Mouse (Mus musculus): ENCODE results near the gene Platr17. TPM values are rescaled to one million over a fixed set of nuclear protein-coding genes. Genes with fewer than 3 reads are reported as not detected.

Gene Platr17
- polyA plus RNA-seq, 1 experiment from 2014 or later, result 0.55 TPM

GRCm38 (mm10) chr17:33919351-33920281, 14.7 kb downstream of the Platr17 start:
- Histone ChIP-seq H3K9me3 (ENCODE audit: low read length) (no peaks in the 10 kb centered on the region), H3K4me1 (ENCODE audit: insufficient read depth, low read depth, low read length) (peaks cover 11% of the 10 kb centered on the region; the same call in 1 of the 2 replicates), H3K4me3 (ENCODE audit: low read depth, low read length) (peak overlapping the region; percentile 75), H3K27me3 (replicated peaks; ENCODE audit: insufficient read depth, low read length) (no peaks in the 10 kb centered on the region), H3K36me3 (ENCODE audit: insufficient read depth, low read length) (peaks cover 6% of the 10 kb centered on the region; the same call in 1 of the 2 replicates), H3K27ac (ENCODE audit: low read length) (peak overlapping the region; percentile 91), H3K9ac (replicated peaks; ENCODE audit: low read depth) (peak overlapping the region; percentile 77), H3K4me2 (replicated peaks; ENCODE audit: low read depth, low read length) (peak overlapping the region; percentile 98)
- ATAC-seq (peak; percentile 57), DNase-seq (ENCODE audit: low spot score) (peak; percentile 96)
- WGBS, result 1% methylated on average over 52 of the region's 52 CpGs
- TF ChIP-seq EP300 (IDR thresholded peaks at IDR 0.05), result no peak
- TF ChIP-seq CTCF (IDR thresholded peaks at IDR 0.05), result peak; percentile 63

DNA sequence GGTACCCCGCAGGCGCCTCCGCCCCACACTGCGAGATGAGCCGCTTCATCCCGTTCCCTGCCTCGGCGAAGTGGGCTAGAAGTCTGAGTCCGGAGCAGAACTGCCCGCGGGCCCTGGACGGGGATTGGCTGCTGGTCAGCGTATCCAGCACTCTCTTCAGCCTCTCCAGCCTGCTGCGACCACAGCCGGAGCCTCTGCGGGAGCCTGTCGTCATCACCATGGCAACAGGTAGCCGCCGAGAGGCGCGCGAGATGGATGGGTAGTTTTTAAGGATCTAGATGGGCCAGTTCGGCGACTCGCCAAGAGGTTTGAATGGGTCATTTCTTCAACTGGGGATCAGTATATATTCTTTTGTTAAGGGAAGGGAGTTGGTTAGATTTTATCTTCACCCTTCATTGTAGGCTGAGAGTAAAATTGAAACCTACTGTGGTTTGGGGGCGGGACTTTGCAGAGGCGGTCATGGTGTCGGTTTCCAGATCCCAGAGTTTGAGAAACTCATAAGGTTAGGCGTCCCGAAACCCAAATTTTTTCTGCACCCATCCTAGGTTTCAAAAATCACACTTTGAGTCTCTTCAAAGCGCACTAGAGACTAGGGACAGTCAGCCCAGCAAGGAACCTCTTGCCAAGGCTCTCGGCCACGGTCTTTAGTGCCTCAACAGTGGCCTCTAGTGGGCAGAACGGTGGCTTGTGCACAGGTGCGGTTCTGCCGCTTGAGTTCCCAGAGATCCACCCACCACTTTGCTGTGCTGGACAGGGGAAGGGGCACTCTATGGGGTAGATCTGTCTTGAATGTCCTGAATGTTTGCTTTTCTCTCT, 15.6 kb downstream of the Platr17 start:
- DNase-seq (ENCODE audit: low spot score), result peak; percentile 93
- H3K9ac ChIP-seq (replicated peaks; ENCODE audit: low read depth), result peak overlapping the region; percentile 77
- no peaks in the 10 kb centered on the region for H3K27me3 ChIP-seq (replicated peaks; ENCODE audit: insufficient read depth, low read length)
- H3K4me2 ChIP-seq (replicated peaks; ENCODE audit: low read depth, low read length), result peak overlapping the region; percentile 98
- H3K27ac ChIP-seq (ENCODE audit: low read length), result peak overlapping the region; percentile 91
- TF ChIP-seq CTCF (IDR thresholded peaks at IDR 0.05) (peak; percentile 91), EP300 (IDR thresholded peaks at IDR 0.05) (no peak; the same call in 1 of the 2 replicates)
- 1% methylated on average over 36 of the region's 36 CpGs for WGBS
- peak; percentile 34 for ATAC-seq
- H3K9me3 ChIP-seq (ENCODE audit: low read length), result no peaks in the 10 kb centered on the region
- H3K4me1 ChIP-seq (ENCODE audit: insufficient read depth, low read depth, low read length), result peaks cover 6% of the 10 kb centered on the region; the same call in 1 of the 2 replicates
- H3K36me3 ChIP-seq (ENCODE audit: insufficient read depth, low read length), result peaks cover 3% of the 10 kb centered on the region; the same call in 1 of the 2 replicates
- H3K4me3 ChIP-seq (ENCODE audit: low read depth, low read length), result peak overlapping the region; percentile 75

GRCm38 (mm10) chr17:33921361-33921760, 16.4 kb downstream of the Platr17 start:
- DNase-seq (ENCODE audit: low spot score), result no peak
- H3K9ac ChIP-seq (replicated peaks; ENCODE audit: low read depth), result peak overlapping the region; percentile 12; the same call in 1 of the 2 replicates
- 83% methylated on average over 7 of the region's 7 CpGs for WGBS
- peaks cover 6% of the 10 kb centered on the region; the same call in 1 of the 2 replicates for H3K4me1 ChIP-seq (ENCODE audit: insufficient read depth, low read depth, low read length)
- H3K9me3 ChIP-seq (ENCODE audit: low read length), result no peaks in the 10 kb centered on the region
- no peak overlapping the region for H3K4me2 ChIP-seq (replicated peaks; ENCODE audit: low read depth, low read length)
- no peak for ATAC-seq
- H3K27ac ChIP-seq (ENCODE audit: low read length), result no peak overlapping the region
- no peaks in the 10 kb centered on the region for H3K27me3 ChIP-seq (replicated peaks; ENCODE audit: insufficient read depth, low read length)
- no peak for TF ChIP-seq EP300 (IDR thresholded peaks at IDR 0.05)
- TF ChIP-seq CTCF (IDR thresholded peaks at IDR 0.05), result no peak
- no peak overlapping the region for H3K4me3 ChIP-seq (ENCODE audit: low read depth, low read length)
- H3K36me3 ChIP-seq (ENCODE audit: insufficient read depth, low read length), result peaks cover 11% of the 10 kb centered on the region

DNA sequence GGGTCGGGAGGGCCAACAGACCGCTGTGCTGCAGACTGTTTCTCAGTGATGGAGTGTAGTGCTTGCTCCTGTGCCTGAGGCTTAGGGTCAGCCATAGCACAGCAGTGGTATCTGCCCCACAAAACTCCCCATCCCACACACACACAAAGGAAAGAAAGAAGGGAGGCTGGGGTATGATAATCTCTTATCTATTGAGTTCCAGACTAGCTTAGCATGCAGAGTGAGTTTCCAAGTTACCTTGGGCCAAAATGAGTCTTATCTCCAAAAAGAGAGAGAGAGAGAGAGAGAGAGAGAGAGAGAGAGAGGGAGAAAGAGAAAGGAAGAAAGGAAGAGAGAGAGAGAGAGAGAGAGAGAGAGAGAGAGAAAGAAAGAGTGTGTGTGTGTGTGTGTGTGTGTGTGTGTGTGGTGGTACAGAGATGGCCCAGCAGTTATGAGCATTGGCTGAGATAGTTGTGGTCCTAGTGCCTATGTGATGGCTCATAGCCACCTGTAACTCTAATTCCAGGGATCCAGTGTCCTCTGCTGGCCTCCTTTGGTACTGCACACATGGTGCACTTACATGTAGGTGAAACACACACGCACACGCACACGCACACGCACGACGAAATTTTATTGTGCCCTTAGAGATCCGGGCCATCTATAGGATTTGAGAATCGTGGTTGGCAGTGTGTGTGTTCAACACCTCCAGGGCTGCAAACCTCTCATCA, 19.8 kb downstream of the Platr17 start:
- ATAC-seq (no peak), DNase-seq (ENCODE audit: low spot score) (peak; percentile 37)
- H3K4me1 ChIP-seq (ENCODE audit: insufficient read depth, low read depth, low read length), result peaks cover 6% of the 10 kb centered on the region; the same call in 1 of the 2 replicates
- TF ChIP-seq EP300 (IDR thresholded peaks at IDR 0.05) (no peak), CTCF (IDR thresholded peaks at IDR 0.05) (peak; percentile 76)
- no peak overlapping the region for H3K4me2 ChIP-seq (replicated peaks; ENCODE audit: low read depth, low read length)
- WGBS, result 85% methylated on average over 10 of the region's 10 CpGs
- H3K9me3 ChIP-seq (ENCODE audit: low read length), result no peaks in the 10 kb centered on the region
- H3K27me3 ChIP-seq (replicated peaks; ENCODE audit: insufficient read depth, low read length), result no peaks in the 10 kb centered on the region
- H3K4me3 ChIP-seq (ENCODE audit: low read depth, low read length), result no peak overlapping the region
- no peak overlapping the region for H3K27ac ChIP-seq (ENCODE audit: low read length)
- H3K36me3 ChIP-seq (ENCODE audit: insufficient read depth, low read length), result peaks cover 11% of the 10 kb centered on the region
- no peak overlapping the region for H3K9ac ChIP-seq (replicated peaks; ENCODE audit: low read depth)

DNA sequence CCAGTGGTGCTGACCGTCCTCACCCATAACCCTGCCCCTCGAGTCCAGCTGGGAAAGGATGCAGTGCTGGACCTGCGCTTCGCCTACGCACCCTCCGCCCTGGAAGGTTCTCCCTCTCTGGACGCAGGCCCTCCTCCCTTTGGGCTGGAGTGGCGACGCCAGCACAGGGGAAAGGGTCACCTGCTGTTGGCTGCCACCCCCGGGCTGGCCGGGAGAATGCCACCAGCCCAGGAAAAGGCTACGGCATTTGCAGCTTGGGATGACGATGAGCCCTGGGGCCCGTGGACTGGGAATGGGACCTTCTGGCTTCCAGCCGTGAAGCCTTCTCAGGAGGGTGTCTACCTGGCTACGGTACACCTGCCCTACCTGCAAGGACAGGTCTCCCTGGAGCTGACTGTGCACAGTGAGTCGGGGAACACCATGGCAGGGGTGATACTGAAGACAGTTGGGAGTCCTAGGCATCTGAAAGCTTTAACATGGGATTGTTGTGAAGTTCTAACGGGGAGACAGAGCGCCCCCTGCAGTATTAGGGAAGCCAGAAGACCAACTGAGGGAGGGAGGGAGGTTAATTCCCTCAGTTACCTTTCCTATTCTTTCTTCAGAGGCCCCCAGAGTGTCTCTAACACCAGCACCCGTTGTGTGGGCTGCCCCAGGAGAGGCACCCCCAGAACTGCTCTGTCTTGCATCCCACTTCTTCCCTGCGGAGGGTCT, 20.6 kb downstream of the Platr17 start:
- Histone ChIP-seq H3K9ac (replicated peaks; ENCODE audit: low read depth) (no peak overlapping the region), H3K36me3 (ENCODE audit: insufficient read depth, low read length) (peaks cover 11% of the 10 kb centered on the region), H3K27me3 (replicated peaks; ENCODE audit: insufficient read depth, low read length) (no peaks in the 10 kb centered on the region), H3K27ac (ENCODE audit: low read length) (no peak overlapping the region), H3K4me3 (ENCODE audit: low read depth, low read length) (no peak overlapping the region), H3K9me3 (ENCODE audit: low read length) (no peaks in the 10 kb centered on the region), H3K4me1 (ENCODE audit: insufficient read depth, low read depth, low read length) (peaks cover 6% of the 10 kb centered on the region; the same call in 1 of the 2 replicates), H3K4me2 (replicated peaks; ENCODE audit: low read depth, low read length) (no peak overlapping the region)
- ATAC-seq (no peak), DNase-seq (ENCODE audit: low spot score) (no peak)
- WGBS, result 80% methylated on average over 21 of the region's 21 CpGs
- TF ChIP-seq EP300 (IDR thresholded peaks at IDR 0.05), result no peak
- TF ChIP-seq CTCF (IDR thresholded peaks at IDR 0.05), result peak; percentile 35; the same call in 1 of the 2 replicates
